Mouse (Mus musculus): ENCODE results near the gene Zbtb49.

Gene Zbtb49

DNA sequence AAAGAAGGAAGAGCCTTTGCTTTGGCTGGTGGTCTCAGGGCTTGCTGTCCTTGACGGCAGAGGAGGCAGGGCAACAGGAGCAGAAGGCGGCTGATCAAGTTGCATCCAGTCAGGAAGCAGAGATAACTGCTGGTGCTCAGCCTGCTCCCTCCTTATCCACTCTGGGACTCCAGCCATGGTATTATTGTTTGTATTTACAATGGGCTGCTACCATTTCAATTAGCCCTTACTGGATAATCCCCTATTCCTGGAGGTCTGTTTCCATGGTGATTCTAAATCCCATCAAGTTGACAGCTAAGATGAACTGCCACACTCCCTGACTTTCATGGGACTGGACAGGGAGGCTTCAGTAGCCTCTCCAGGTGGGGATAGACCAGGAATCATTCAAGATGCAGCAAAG is 25.3 kb downstream of the Zbtb49 start:
- no peak for DNase-seq

DNA sequence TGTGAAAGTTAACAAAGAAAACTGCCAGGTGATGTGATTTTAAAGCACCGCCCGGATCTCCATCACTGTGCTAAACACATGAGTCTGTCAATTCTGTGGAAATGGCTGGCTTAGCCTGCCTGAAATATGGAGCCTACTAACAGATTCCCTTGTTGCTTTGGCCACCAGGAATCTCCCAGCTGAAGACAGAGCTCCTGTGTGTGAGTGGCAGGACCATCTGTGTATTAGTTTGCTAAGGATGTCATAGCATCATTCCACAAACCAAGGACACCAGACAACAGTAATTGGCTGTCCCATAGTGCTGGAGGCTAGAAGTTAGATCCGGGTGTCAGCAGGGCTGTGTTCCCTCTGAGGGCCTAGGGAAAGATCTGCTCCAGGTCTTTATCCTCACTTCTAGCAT is 29.4 kb downstream of the Zbtb49 start:
- DNase-seq: no peak

- no peak for DNase-seq
Measured at GRCm38 (mm10) chr5:38187006-38187405, 33.3 kb downstream of the Zbtb49 start.

GRCm38 (mm10) chr5:38184688-38185285 is 35.5 kb downstream of the Zbtb49 start:
- no peak for DNase-seq

DNA sequence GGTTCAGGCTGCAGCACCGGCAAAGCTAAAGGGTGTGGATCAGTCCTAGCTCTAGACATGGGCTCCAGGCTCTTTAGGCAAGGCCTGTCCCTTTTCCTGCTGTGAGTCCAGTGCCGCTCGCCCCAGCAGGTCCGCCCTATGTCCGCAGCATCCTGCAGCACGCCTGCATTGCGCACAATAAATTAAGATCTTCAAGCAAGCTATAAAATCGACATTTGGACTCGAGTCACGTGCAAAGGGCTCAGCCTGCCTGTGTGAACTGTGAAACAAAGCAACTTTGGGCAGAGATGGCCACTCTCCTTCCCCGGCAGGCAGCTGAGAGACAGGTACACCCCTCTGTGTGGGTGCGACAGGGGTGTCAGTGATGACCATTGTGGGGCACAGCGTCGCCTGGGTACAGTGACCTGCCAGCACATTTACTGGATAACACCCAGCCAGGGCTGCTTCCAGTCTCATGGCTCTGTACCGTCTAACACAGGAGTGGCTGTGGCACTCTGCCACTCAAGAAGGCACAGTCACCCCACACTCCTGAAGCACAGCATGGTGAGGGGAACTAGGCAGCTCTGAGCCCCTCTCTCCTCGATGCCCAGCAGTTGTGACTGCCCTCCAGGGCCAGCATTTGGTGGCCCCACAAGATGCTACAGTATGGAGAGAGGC is 45.9 kb downstream of the Zbtb49 start:
- no peak for DNase-seq

DNA sequence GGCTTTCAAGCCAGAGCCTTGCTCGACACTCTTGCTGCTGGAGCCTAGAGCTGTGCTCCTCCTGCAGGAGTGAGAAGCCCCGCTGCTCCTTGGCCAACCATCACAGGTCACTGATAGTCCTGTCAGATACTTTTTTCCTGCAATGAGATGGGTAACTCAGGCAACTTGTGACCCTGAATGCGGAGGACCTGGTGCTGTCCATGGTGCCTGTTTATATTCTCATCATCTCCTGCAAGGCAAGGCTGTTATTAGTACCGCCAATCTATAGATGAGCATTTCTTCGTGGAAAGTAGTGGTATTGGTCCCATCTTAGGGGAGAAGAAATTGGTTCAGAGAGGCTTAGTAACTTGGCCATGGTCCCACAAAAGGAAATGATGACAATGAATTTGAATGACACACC is 46.5 kb downstream of the Zbtb49 start:
- no peak for DNase-seq

DNA sequence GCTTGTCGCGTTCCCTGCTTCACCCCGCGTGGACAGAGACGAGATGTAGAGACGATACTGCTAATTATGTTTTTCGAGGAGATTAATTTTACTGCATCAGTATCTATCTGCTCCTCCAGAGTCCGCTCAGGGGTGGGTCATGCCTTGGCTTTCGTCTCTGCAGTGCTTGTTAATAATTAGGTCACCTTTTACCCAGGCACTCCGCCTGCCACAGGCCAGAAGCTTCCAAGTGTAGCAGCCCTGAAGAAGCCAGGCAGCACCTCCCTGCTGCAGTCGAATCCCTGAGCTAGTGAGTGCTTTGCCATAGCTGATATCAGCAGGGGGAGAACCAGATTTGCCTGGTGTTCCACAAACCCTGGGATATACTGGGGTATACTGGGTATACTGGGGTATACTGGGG is 51.8 kb downstream of the Zbtb49 start:
- no peak for DNase-seq

- peak; percentile 36 to 53 for DNase-seq
Measured at GRCm38 (mm10) chr5:38159634-38160413, 60.4 kb downstream of the Zbtb49 start, which contains the start of gene Nsg1. Nsg1 (minus strand) TSS chr5:38159907.

GRCm38 (mm10) chr5:38158947-38159633 is 61.2 kb downstream of the Zbtb49 start:
- peak; percentile 93 to 95 for DNase-seq

DNA sequence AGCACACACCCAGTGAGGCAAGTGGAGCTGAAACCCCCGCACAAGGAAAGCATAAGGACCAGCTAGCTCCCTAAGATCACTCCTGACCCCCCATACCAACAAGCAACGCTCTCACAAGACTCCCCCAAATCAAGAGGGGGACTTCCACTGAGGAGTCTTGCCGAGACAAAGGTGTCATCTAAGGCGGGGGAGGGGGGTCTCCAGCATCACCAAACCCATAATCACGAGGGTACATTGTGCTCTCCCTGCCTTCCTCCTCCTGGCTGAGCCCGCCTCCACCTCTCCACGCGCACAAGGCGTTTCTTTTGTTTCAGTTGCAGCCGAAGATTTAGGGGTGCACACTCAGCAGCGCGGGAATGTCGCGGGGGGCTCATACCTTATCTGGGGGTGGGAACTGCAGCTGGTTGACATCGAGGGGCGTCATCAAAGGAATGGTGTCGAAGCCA is 61.7 kb downstream of the Zbtb49 start:
- peak; percentile 69 to 75 for DNase-seq

- DNase-seq: peak; percentile 55 to 56
Measured at GRCm38 (mm10) chr5:38157481-38158020, 62.7 kb downstream of the Zbtb49 start.

DNA sequence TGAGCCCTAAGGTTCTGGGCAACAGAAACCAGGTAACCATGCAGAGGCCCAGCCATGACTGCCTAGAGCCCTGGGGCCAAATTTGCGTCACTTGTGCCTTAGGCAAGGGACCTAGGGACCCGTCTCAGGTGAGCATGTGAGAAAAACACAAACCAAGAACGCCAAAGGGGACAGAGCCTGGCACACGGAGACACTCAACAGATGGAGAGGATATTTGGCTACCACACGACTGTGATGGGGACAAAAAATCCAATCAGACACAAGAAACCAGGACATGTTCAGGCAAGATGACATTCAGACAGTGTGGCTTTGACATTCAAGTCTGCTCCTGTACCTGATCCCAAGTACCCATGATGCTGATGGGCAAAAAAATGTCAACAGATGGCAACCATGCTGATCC is 66.6 kb downstream of the Zbtb49 start:
- peak; percentile 51 to 60 for DNase-seq

GRCm38 (mm10) chr5:38152201-38153108 is 67.8 kb downstream of the Zbtb49 start:
- DNase-seq: peak; percentile 52 to 67

GRCm38 (mm10) chr5:38151264-38151663 is 69.0 kb downstream of the Zbtb49 start:
- DNase-seq: peak; percentile 54 to 58

- no peak for DNase-seq
Measured at GRCm38 (mm10) chr5:38146524-38146923, 73.7 kb downstream of the Zbtb49 start.

DNA sequence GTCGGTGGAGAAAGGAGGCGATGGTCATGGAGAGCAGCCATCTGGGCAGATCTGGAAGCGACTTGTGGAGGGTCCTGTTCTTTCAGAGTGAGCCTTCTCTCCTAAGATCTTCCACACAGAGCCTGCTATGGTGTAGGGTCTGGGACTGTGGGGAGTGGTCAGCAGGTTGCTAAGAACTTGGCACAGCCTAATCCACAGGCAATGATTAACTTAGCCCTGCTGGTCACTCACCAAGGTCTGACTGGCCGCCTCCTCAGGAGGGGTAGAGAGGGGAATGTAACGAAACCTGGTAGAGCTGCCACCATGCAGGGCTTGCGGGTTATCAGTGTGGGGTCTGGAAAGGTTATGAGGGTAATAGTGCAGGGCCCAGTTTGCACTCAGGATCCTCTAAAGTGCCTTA is 79.4 kb downstream of the Zbtb49 start:
- no peak for DNase-seq
